Mouse (Mus musculus): ENCODE data around the gene Defa26.
"Not testable (repeated sequence)": the region's sequence is repeated elsewhere in the genome, so short reads cannot be mapped to it uniquely, and the experiment has no call there.

Gene Defa26

DNA sequence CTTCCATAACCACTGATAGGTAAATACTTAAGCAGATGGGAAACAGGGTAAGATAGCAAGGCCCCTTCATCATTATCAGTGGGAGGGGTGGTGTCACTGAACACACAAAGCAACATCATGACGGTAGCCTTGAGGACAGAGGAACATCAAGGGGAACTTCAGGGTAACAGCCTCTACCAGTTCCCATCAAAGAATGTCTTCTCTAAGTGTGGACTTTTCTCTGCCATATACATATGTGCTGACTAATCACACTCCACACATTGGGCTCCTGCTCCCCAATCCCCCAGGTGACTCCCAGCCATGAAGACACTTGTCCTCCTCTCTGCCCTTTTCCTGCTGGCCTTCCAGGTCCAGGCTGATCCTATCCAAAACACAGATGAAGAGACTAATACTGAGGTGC is at the start of gene Defa26:
TSS of gene Defa26 (plus strand) at position 301 of the 400 bp plus-strand sequence.
- DNase-seq: not testable (repeated sequence)

DNA sequence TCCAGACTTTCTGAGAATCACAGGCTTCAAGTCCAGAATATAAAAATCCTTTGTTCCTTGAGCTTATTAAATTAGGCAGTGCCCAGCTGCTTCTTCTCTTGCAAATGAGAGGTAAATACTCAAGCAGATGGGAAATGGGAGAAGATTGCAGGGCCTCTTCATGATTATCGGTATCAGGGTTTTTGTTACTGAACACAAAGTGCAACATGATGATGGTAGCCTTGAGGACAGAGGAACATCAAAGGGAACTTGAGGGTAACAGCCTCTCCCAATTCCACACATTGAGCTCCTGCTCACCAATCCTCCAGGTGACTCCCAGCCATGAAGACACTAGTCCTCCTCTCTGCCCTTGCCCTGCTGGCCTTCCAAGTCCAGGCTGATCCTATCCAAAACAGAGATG is 35.3 kb upstream of the Defa26 start, which contains the start of gene Defa28:
TSS of gene Defa28 (plus strand) at position 301 of the 400 bp plus-strand sequence.
- DNase-seq: not testable (repeated sequence)

DNA sequence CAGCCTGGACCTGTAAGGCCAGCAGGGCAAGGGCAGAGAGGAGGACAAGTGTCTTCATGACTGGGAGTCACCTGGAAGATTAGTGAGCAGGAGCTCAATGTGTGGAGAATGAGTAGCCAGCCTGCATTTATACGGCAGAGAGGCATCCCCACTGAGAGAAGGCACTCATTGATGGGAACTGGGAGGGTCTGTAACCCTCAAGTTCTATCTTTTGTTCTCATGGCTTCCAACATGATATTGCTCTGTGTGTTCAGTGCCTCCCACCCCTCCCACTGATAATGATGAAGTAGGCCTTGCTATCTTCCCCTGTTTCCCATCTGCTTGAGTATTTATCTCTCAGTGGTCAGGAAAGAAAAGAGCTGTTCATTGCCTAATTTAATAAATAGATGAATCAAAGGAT is 23.6 kb upstream of the Defa26 start, which contains the start of gene Gm7861:
TSS of gene Gm7861 (minus strand) at position 101 of the 400 bp plus-strand sequence.
- DNase-seq: not testable (repeated sequence)

DNA sequence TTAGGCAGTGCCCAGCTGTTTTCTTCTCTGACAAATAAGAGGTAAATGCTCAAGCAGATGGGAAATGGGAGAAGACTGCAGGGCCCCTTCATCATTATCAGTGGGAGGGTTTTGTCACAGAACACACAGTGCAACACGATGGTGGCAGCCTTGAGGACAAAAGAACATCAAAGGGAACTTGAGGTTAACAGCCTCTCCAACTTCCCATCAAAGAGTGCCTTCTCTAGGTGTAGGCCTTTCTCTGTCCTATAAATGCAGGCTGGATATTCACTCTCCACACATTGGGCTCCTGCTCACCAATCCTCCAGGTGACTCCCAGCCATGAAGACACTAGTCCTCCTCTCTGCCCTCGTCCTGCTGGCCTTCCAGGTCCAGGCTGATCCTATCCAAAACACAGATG is 37.5 kb downstream of the Defa26 start, which contains the start of gene Defa17:
TSS of gene Defa17 (plus strand) at position 301 of the 400 bp plus-strand sequence.
- not testable (repeated sequence) for DNase-seq

DNA sequence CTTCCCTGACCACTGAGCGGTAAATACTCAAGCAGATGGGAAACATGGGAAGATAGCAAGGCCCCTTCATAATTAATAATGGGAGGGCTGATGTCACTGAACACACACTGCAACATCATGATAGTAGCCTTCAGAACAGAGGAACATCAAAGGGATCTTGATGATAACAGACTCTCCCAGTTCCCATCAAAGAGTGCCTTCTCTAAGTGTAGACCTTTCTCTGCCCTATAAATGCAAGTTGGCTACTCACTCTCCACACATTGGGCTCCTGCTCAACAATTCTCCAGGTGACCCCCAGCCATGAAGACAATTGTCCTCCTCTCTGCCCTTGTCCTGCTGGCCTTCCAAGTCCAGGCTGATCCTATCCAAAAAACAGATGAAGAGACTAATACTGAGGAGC is 47.5 kb downstream of the Defa26 start, which contains the start of gene Defa34:
TSS of gene Defa34 (plus strand) at position 301 of the 400 bp plus-strand sequence.
- not testable (repeated sequence) for DNase-seq
